Mouse (Mus musculus) hindbrain, postnatal 0 days (tissue): ENCODE data around the gene Gcnt2. TPM values are rescaled to one million over a fixed set of nuclear protein-coding genes. Genes with fewer than 3 reads are reported as not detected.
A peak's percentile ranks its signal among the peaks of the same experiment; 100 is the strongest.

Experiments used
- ATAC-seq: fragments of 200-750 bp; cut with Nextera tagmentation; 2 replicates; pipeline ENCODE4 v1.8.0; 2017; ENCODE audit warnings: mild to moderate bottlenecking, moderate TSS enrichment, moderate library complexity
- DNase-seq: peaks from one replicate; pipeline ENCODE4 v3.0.0-alpha.2; 2015; ENCODE audit warnings: low spot score
- H3K27ac ChIP-seq: fragments of 300-500 bp; sonication (generic); 2 replicates; pipeline ENCODE4 v1.5.1; 2014; ENCODE audit warnings: mild to moderate bottlenecking
- H3K27me3 ChIP-seq: fragments of 300-500 bp; sonication (generic); 2 replicates; pipeline ENCODE4 v1.6.1; 2014; ENCODE audit warnings: low read length, mixed read lengths; ENCODE audit not compliant: insufficient read depth
- H3K36me3 ChIP-seq: fragments of 300-500 bp; sonication (generic); 2 replicates; pipeline ENCODE4 v1.6.1; 2014; ENCODE audit warnings: low read length, mixed read lengths; ENCODE audit not compliant: insufficient read depth
- H3K4me1 ChIP-seq: fragments of 300-500 bp; sonication (generic); 2 replicates; pipeline ENCODE4 v1.6.1; 2014; ENCODE audit warnings: antibody characterized with exemption, low read length, mixed read lengths; ENCODE audit not compliant: insufficient read depth
- H3K4me2 ChIP-seq: fragments of 300-500 bp; sonication (generic); 2 replicates; pipeline ENCODE4 v1.6.1; 2014; ENCODE audit warnings: low read depth, mild to moderate bottlenecking, low read length, moderate library complexity, mixed read lengths
- H3K4me3 ChIP-seq: fragments of 300-500 bp; sonication (generic); 2 replicates; pipeline ENCODE4 v1.5.1; 2014; ENCODE audit warnings: low read length
- H3K9ac ChIP-seq: fragments of 300-500 bp; sonication (generic); replicated peaks from 2 replicates; pipeline ENCODE4 v1.6.1; 2014; ENCODE audit warnings: mild to moderate bottlenecking, low read length, moderate library complexity, mixed read lengths
- H3K9me3 ChIP-seq: fragments of 300-500 bp; sonication (generic); 2 replicates; pipeline ENCODE4 v1.6.1; 2016; ENCODE audit warnings: low read length, mixed read lengths
- CTCF ChIP-seq: IDR thresholded peaks from 2 replicates; pipeline ENCODE4 v1.5.1; 2016; ENCODE audit warnings: antibody characterized with exemption, control low read depth, low read depth
- WGBS: fragments of 180-500 bp; shearing (Covaris S2); extraction: QIAGEN DNeasy Blood & Tissue Kit; methylation state at CpG from one replicate; pipeline ENCODE4 v1.1.7; 2014; 5-methylcytosine and 5-hydroxymethylcytosine counted together
- polyA plus RNA-seq: library from polyadenylated mRNA; unstranded; fragments of >200 nt; fragmentation: Nextera tagmentation; extraction: Ambion mirVana; gene quantifications from 2 replicates; pipeline ENCODE4 v1.2.1, GENCODE M21; 2015
- total RNA-seq: library from RNA; depleted of rRNA; stranded (reverse); fragments of >200 nt; gene quantifications from 2 replicates; pipeline ENCODE4 v1.2.3, GENCODE M21; 2014

Gene Gcnt2
- total and polyA plus RNA-seq, 2 experiments from 2014 or later = 2.9 to 12.0 TPM

GRCm38 (mm10) chr13:40971261-40971660 lies 111.7 kb downstream of the Gcnt2 start:
- DNase-seq (no peak), ATAC-seq (no peak)
- H3K4me1 ChIP-seq = no peaks in the 10 kb centered on the region
- 89% methylated on average over 5 of the region's 5 CpGs for WGBS
- TF ChIP-seq CTCF = no peak
- no peaks in the 10 kb centered on the region for H3K9me3 ChIP-seq
- H3K27ac ChIP-seq = no peak overlapping the region
- H3K4me3 ChIP-seq = no peak overlapping the region
- H3K27me3 ChIP-seq = no peaks in the 10 kb centered on the region
- H3K4me2 ChIP-seq = no peak overlapping the region
- H3K9ac ChIP-seq = no peak overlapping the region
- H3K36me3 ChIP-seq = no peaks in the 10 kb centered on the region

- no peaks in the 10 kb centered on the region for H3K27me3 ChIP-seq
- 78% methylated on average over 2 of the region's 2 CpGs for WGBS
- H3K4me3 ChIP-seq = no peak overlapping the region
- TF ChIP-seq CTCF = no peak
- ATAC-seq (no peak), DNase-seq (no peak)
- no peak overlapping the region for H3K27ac ChIP-seq
- no peaks in the 10 kb centered on the region for H3K4me1 ChIP-seq
- no peak overlapping the region for H3K9ac ChIP-seq
- no peaks in the 10 kb centered on the region for H3K36me3 ChIP-seq
- no peak overlapping the region for H3K4me2 ChIP-seq
- no peaks in the 10 kb centered on the region for H3K9me3 ChIP-seq
These were observed 112.3 kb downstream of the Gcnt2 start for GRCm38 (mm10) chr13:40971831-40972230.

- H3K27me3 ChIP-seq = no peaks in the 10 kb centered on the region
These were observed 113.4 kb downstream of the Gcnt2 start for GRCm38 (mm10) chr13:40972976-40973375.

GRCm38 (mm10) chr13:40977609-40978008 lies 118.1 kb downstream of the Gcnt2 start:
- ATAC-seq (no peak), DNase-seq (peak; percentile 40)
- H3K4me3 ChIP-seq = no peak overlapping the region
- WGBS = 15% methylated on average over 7 of the region's 7 CpGs
- H3K27ac ChIP-seq = no peak overlapping the region
- no peaks in the 10 kb centered on the region for H3K27me3 ChIP-seq
- H3K4me2 ChIP-seq = no peak overlapping the region
- TF ChIP-seq CTCF = peak; percentile 67
- H3K4me1 ChIP-seq = no peaks in the 10 kb centered on the region
- no peaks in the 10 kb centered on the region for H3K9me3 ChIP-seq
- H3K36me3 ChIP-seq = no peaks in the 10 kb centered on the region
- H3K9ac ChIP-seq = no peak overlapping the region

More at GRCm38 (mm10) chr13:40972976-40973375, 113.4 kb downstream of the Gcnt2 start:
- Histone ChIP-seq H3K4me1 (no peaks in the 10 kb centered on the region), H3K4me3 (no peak overlapping the region), H3K4me2 (no peak overlapping the region), H3K9me3 (no peaks in the 10 kb centered on the region), H3K27ac (no peak overlapping the region), H3K36me3 (no peaks in the 10 kb centered on the region), H3K9ac (no peak overlapping the region)
- WGBS = 86% methylated on average over 5 of the region's 5 CpGs
- ATAC-seq = no peak
- TF ChIP-seq CTCF = no peak
- DNase-seq = no peak

- DNase-seq = no peak
- H3K9me3 ChIP-seq = no peaks in the 10 kb centered on the region
These were observed 119.1 kb downstream of the Gcnt2 start for GRCm38 (mm10) chr13:40978652-40979051.

GRCm38 (mm10) chr13:40979321-40979720 lies 119.8 kb downstream of the Gcnt2 start:
- Histone ChIP-seq H3K27me3 (no peaks in the 10 kb centered on the region), H3K27ac (no peak overlapping the region)
- peak; percentile 5 for DNase-seq

More at GRCm38 (mm10) chr13:40978652-40979051, 119.1 kb downstream of the Gcnt2 start:
- no peak overlapping the region for H3K27ac ChIP-seq
- H3K4me3 ChIP-seq = no peak overlapping the region
- H3K36me3 ChIP-seq = no peaks in the 10 kb centered on the region
- H3K4me2 ChIP-seq = no peak overlapping the region
- 81% methylated on average over 4 of the region's 4 CpGs for WGBS
- H3K4me1 ChIP-seq = no peaks in the 10 kb centered on the region
- no peak for ATAC-seq
- no peak for TF ChIP-seq CTCF
- H3K9ac ChIP-seq = no peak overlapping the region
- no peaks in the 10 kb centered on the region for H3K27me3 ChIP-seq

GRCm38 (mm10) chr13:40982759-40983158 lies 123.2 kb downstream of the Gcnt2 start:
- no peak for DNase-seq
- H3K4me1 ChIP-seq = no peaks in the 10 kb centered on the region
- no peaks in the 10 kb centered on the region for H3K27me3 ChIP-seq
- H3K4me3 ChIP-seq = no peak overlapping the region
- no peaks in the 10 kb centered on the region for H3K9me3 ChIP-seq
- no peak overlapping the region for H3K9ac ChIP-seq
- H3K27ac ChIP-seq = no peak overlapping the region
- H3K36me3 ChIP-seq = no peaks in the 10 kb centered on the region
- 87% methylated on average over 1 of the region's 1 CpGs for WGBS
- ATAC-seq = no peak
- no peak for TF ChIP-seq CTCF
- no peak overlapping the region for H3K4me2 ChIP-seq

More at GRCm38 (mm10) chr13:40979321-40979720, 119.8 kb downstream of the Gcnt2 start:
- no peak overlapping the region for H3K9ac ChIP-seq
- no peak overlapping the region for H3K4me2 ChIP-seq
- no peaks in the 10 kb centered on the region for H3K36me3 ChIP-seq
- H3K4me3 ChIP-seq = no peak overlapping the region
- no peaks in the 10 kb centered on the region for H3K9me3 ChIP-seq
- TF ChIP-seq CTCF = peak; percentile 29
- ATAC-seq = no peak
- no peaks in the 10 kb centered on the region for H3K4me1 ChIP-seq
- WGBS = 51% methylated on average over 2 of the region's 2 CpGs
